Mouse (Mus musculus) brown adipose tissue, adult 24 weeks (tissue): ENCODE measurements around the gene Scgb1a1. TPM values are rescaled to one million over a fixed set of nuclear protein-coding genes. Genes with fewer than 3 reads are reported as not detected.
"Not testable (repeated sequence)": the region's sequence is repeated elsewhere in the genome, so short reads cannot be mapped to it uniquely, and the experiment has no call there.

Experiments
- H3K27ac ChIP-seq: fragments of 200-500 bp; replicated peaks from 2 replicates; pipeline ENCODE4 v1.5.1; 2012; ENCODE audit warnings: low read depth, mild to moderate bottlenecking, low read length
- H3K4me1 ChIP-seq: fragments of 200-500 bp; 2 replicates; pipeline ENCODE4 v1.6.1; 2012; ENCODE audit warnings: low read length, mixed read lengths; ENCODE audit not compliant: control insufficient read depth, insufficient read depth, insufficient read length
- H3K4me3 ChIP-seq: fragments of 200-500 bp; 2 replicates; pipeline ENCODE4 v1.5.1; 2012; ENCODE audit warnings: low read depth, mild to moderate bottlenecking, low read length, moderate library complexity; ENCODE audit not compliant: insufficient read depth
- polyA plus RNA-seq: library from polyadenylated mRNA; stranded (reverse); fragments of >200 nt; gene quantifications from 2 replicates; pipeline ENCODE4 v1.2.4, GENCODE M21; 2012; ENCODE audit not compliant: missing spikeins, insufficient read depth, insufficient read length

Gene Scgb1a1
- polyA plus RNA-seq, 1 experiment: not detected

- Histone ChIP-seq H3K27ac (no peak overlapping the region), H3K4me3 (no peak overlapping the region), H3K4me1 (peaks cover 17% of the 10 kb centered on the region)
These were observed 23.9 kb downstream of the Scgb1a1 start for GRCm38 (mm10) chr19:9063831-9064230.

- Histone ChIP-seq H3K4me1 (peaks cover 17% of the 10 kb centered on the region), H3K27ac (no peak overlapping the region), H3K4me3 (no peak overlapping the region)
These were observed 24.9 kb downstream of the Scgb1a1 start for GRCm38 (mm10) chr19:9062822-9063221.

GRCm38 (mm10) chr19:9061221-9061893 lies 26.4 kb downstream of the Scgb1a1 start:
- Histone ChIP-seq H3K4me3 (no peak overlapping the region), H3K27ac (no peak overlapping the region), H3K4me1 (peaks cover 17% of the 10 kb centered on the region)

- peaks cover 15% of the 10 kb centered on the region for H3K4me1 ChIP-seq
- peak overlapping the region; percentile 70 for H3K27ac ChIP-seq
- no peak overlapping the region for H3K4me3 ChIP-seq
These were observed 27.7 kb downstream of the Scgb1a1 start for GRCm38 (mm10) chr19:9060103-9060502.

- peaks cover 15% of the 10 kb centered on the region for H3K4me1 ChIP-seq
- H3K4me3 ChIP-seq: no peak overlapping the region
- H3K27ac ChIP-seq: peak overlapping the region; percentile 67
These were observed 28.4 kb downstream of the Scgb1a1 start for GRCm38 (mm10) chr19:9059391-9059790.

- peak overlapping the region; percentile 67 for H3K27ac ChIP-seq
- H3K4me3 ChIP-seq: no peak overlapping the region
- H3K4me1 ChIP-seq: peaks cover 15% of the 10 kb centered on the region
These were observed 28.8 kb downstream of the Scgb1a1 start for GRCm38 (mm10) chr19:9058944-9059343.

GRCm38 (mm10) chr19:9058331-9058884 lies 29.4 kb downstream of the Scgb1a1 start:
- no peak overlapping the region for H3K4me3 ChIP-seq
- peaks cover 17% of the 10 kb centered on the region for H3K4me1 ChIP-seq
- no peak overlapping the region for H3K27ac ChIP-seq

- Histone ChIP-seq H3K27ac (no peak overlapping the region), H3K4me3 (no peak overlapping the region), H3K4me1 (peaks cover 19% of the 10 kb centered on the region)
These were observed 30.1 kb downstream of the Scgb1a1 start for GRCm38 (mm10) chr19:9057679-9058078.

GRCm38 (mm10) chr19:9055703-9056355 lies 31.9 kb downstream of the Scgb1a1 start:
- H3K27ac ChIP-seq: no peak overlapping the region
- H3K4me1 ChIP-seq: peaks cover 15% of the 10 kb centered on the region
- no peak overlapping the region for H3K4me3 ChIP-seq

- H3K4me1 ChIP-seq: peaks cover 15% of the 10 kb centered on the region
- H3K4me3 ChIP-seq: no peak overlapping the region
- H3K27ac ChIP-seq: 0 out of 2 replicates have a peak overlapping the region, but pooled peaks have one; percentile 15
These were observed 32.6 kb downstream of the Scgb1a1 start for GRCm38 (mm10) chr19:9055153-9055552.

GRCm38 (mm10) chr19:9052803-9053431 lies 34.8 kb downstream of the Scgb1a1 start:
- no peak overlapping the region for H3K4me3 ChIP-seq
- H3K27ac ChIP-seq: 0 out of 2 replicates have a peak overlapping the region, but pooled peaks have one; percentile 19
- peaks cover 7% of the 10 kb centered on the region; the same call in 1 of the 2 replicates for H3K4me1 ChIP-seq

GRCm38 (mm10) chr19:9051985-9052384 lies 35.8 kb downstream of the Scgb1a1 start:
- H3K27ac ChIP-seq, H3K4me3 ChIP-seq: not testable (repeated sequence)
- peaks cover 15% of the 10 kb centered on the region for H3K4me1 ChIP-seq

- Histone ChIP-seq H3K4me3 (no peak overlapping the region), H3K4me1 (peaks cover 20% of the 10 kb centered on the region), H3K27ac (no peak overlapping the region)
These were observed 37.2 kb downstream of the Scgb1a1 start for GRCm38 (mm10) chr19:9050294-9051229.

GRCm38 (mm10) chr19:9048981-9049687 lies 38.6 kb downstream of the Scgb1a1 start:
- Histone ChIP-seq H3K4me1 (peaks cover 20% of the 10 kb centered on the region), H3K4me3 (no peak overlapping the region)

More at GRCm38 (mm10) chr19:9048981-9049687, 38.6 kb downstream of the Scgb1a1 start:
- peak overlapping the region; percentile 48; the same call in 1 of the 2 replicates for H3K27ac ChIP-seq
